Mouse (Mus musculus): Measurements from ENCODE around the gene Gm49322.
A peak's percentile ranks its signal among the peaks of the same experiment; 100 is the strongest.

Gene Gm49322

GRCm38 (mm10) chr10:80584045-80584488 is 21.8 kb upstream of the Gm49322 start:
- DNase-seq (ENCODE audit: low spot score) = no peak

DNA sequence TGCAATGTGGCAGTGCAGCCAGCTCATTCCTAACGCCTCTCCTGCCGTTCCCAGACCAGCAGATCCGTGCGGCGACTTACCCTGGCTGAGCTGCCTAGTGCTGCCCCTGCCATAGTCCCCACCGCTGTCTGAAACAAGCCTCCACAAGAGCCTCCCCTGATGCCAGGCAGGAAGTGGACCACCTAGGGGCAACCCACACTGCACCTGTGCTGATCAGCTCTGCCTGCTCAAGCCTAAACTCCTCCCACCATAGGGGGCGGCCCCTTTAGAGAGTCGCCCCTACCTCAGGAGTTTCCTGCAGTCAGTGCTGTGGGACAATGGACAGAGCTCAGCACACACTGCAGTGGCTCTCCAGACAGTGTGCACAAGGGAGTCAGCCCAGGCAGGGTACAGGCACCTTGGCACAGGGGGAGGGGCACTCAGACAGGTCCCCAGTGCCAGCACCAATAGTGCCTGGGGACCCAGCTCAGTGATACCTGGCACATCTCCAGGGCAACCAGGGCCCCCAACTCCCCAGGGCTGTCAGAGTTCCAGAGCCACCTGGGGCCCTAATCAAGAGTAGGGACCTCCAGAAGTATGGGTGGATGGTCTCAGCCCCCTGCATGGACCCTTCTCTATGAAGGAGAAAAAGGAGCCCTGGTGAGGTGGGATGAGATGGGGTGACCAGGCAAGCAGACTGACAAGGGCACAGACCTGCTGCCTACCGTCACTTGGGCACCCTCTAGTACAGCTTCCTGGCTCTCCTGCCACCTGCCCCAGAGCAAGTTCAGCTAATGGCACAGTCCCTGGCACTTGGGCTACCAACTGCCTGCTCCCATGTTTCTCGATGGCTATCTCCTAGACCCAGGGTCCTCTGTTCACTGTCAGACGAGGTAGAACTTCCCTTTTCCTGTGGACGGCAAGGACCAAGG is 20.9 kb upstream of the Gm49322 start:
- DNase-seq (ENCODE audit: low spot score) = no peak

DNA sequence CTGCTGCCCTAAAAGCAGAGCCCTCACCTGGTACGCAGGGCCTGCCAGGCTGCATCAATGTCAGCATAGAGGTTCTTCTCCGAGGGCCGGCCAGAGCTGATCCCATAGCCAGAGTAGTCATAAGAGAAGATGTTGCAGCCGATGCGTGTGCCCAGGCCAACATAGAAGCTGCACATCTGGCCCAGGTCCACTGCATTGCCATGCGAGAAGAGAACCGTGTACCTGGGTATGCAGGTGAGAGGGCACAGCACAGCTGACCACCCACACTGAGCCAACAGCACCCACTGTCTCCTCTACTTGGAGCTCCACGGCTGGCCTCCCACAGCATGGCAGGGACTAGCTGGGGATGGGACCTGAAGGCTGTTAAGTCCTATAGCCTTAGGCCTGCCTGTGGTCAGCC is 20.2 kb upstream of the Gm49322 start:
- no peak for DNase-seq (ENCODE audit: low spot score)

DNA sequence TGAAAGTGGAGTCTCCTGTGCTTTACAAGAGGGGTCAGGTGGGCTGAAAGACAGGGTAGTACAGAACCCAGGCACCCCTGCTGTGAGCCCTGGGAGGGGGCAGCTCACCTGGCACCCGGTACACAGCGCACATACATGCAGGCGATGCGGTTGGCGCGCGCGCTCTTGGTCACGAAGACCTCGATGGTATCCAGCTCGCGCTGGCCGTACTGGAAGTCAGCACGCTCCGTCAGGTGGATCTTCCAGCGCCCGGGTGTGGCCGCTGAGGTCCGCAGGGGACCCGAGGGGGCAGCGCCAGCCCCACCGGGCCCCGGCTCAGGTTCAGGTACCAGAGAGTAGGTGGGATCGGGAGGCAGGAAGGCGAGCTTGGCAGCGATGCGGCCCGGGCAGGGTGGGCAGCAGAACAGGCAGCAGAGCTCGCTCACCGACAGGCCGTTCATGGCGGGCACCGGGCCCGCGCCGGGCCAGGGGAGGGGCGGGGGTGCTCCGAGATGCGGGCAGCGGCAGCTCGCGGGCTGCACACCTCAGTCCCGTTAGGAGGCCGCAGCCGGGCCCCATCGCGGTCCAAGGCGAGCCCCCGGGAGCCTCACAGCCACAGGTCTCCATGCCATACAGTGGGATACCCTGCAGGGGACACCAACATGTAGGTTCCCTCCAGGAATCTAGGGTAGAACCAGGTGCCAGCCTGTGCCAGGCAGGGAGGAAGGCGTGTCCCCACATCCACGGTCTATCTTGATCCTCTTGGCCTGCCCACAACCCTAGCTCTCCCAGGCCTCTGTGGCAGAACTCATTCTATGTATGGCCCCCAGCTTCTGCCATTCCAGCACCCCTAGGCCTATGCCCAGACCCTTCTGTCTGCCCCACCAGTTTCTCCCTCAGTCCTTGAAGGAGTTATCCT is 19.2 kb upstream of the Gm49322 start:
- DNase-seq (ENCODE audit: low spot score) = no peak

DNA sequence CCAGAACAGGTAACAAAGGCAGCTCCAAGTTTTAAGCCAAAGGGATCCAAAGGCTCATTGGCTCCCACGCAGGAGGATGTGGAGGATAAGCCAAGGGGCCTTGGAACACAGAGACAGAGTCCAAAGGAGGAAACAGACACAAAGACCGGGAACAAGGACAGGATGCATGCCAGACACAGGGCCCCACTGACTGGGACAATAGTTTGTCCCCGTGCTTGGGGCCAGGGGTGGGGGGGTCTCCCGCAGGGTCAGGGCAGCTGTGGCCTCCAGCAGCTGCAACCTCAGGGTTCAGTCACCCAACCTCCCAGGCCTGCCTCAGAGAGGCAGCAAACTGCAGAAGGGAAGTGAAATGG is 18.5 kb upstream of the Gm49322 start:
- peak; percentile 68 for DNase-seq (ENCODE audit: low spot score)

DNA sequence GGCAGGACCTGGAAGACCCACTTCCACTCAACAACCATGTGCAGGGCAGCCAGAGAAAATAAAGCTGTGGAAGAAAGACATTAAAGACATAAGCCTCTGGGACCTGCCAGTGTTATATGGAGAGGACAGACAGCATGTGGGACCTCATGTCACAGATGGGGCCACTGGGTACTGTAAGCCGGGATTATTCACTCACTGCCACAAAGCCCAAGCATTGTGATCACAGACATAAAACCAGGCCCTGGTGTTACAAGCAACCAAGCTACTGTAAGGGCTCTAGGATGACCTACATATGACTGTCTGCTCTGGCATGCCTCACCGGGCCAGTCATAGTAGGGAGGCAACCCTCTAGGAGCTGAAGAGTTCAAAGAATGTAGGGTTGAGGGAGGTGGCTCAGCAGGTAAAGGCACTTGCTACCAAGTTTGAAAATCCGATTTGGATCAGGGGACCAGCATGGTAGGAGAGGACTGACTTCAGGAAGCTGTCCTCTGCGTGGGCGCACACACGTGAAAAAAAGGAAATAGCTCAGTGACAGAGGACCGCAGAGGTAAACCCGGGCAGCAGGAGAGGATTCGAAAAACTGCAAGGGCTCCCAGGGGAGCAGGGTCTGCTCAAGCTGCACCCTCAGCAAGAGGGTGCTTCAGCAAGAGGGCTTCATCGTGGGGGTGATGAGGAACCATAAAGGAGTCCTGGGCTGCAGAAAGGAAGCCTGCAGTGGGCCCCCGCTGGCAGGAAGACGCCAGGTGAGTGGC is 16.5 kb upstream of the Gm49322 start:
- DNase-seq (ENCODE audit: low spot score) = no peak

- DNase-seq (ENCODE audit: low spot score) = peak; percentile 98
Measured at GRCm38 (mm10) chr10:80589879-80590854, 15.7 kb upstream of the Gm49322 start, which contains the start of gene Abhd17a. Gene Abhd17a (minus strand): TSS chr10:80590341.

- no peak for DNase-seq (ENCODE audit: low spot score)
Measured at GRCm38 (mm10) chr10:80596318-80596717, 9.5 kb upstream of the Gm49322 start.

GRCm38 (mm10) chr10:80602698-80603325 is 3.0 kb upstream of the Gm49322 start, which contains the start of the genes Scamp4 and Adat3:
Gene Scamp4 (plus strand): TSS chr10:80602872.
Gene Adat3 (plus strand): TSS chr10:80602880.
- peak; percentile 93 for DNase-seq (ENCODE audit: low spot score)

DNA sequence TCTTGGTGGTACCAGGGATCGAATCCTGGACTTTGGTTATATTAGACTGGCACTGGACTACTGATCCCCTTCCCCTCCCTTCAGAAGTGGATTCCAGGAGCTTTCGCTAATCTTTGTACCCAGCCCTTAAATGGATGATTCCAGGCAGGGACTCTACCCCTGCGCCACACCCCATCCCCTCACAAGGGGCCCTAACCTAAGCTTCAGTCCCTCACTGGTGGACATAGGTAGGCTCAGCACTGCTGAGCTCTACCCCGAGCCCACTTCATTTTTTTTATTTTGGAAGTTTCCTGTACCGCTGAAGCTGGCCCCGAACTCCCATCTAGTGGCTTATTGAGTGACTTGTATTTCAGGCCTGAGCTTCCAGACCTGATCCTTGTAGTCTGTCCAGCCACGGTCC is 2.5 kb upstream of the Gm49322 start:
- DNase-seq (ENCODE audit: low spot score) = no peak

- DNase-seq (ENCODE audit: low spot score) = no peak
Measured at GRCm38 (mm10) chr10:80604001-80604509, 1.8 kb upstream of the Gm49322 start.

- no peak for DNase-seq (ENCODE audit: low spot score)
Measured at GRCm38 (mm10) chr10:80604988-80605387, 833 bp upstream of the Gm49322 start.

GRCm38 (mm10) chr10:80606306-80606705 is 485 bp downstream of the Gm49322 start:
- DNase-seq (ENCODE audit: low spot score) = no peak

DNA sequence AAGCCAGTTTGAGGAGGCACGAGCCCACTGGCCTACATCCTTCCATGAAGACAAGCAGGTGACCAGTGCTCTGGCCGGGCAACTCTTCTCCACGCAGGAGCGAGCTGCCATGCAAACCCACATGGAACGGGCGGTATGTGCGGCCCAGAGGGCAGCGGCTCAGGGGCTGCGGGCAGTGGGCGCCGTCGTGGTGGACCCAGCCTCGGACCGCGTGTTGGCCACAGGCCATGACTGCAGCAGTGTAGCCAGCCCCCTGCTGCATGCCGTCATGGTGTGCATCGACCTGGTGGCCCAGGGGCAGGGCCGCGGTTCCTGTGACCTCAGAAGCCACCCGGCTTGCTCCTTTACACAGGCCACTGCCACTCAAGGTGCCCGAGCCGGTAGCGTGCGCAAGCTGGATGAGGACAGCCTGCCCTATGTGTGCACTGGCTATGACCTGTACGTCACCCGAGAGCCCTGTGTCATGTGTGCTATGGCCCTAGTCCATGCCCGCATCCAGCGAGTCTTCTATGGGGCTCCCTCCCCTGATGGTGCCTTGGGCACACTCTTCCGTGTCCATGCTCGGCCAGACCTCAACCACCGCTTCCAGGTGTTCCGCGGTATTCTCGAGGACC is 1.0 kb downstream of the Gm49322 start:
- DNase-seq (ENCODE audit: low spot score) = no peak

GRCm38 (mm10) chr10:80608435-80608834 is 2.6 kb downstream of the Gm49322 start:
- DNase-seq (ENCODE audit: low spot score) = no peak

- no peak for DNase-seq (ENCODE audit: low spot score)
Measured at GRCm38 (mm10) chr10:80609269-80609924, 3.6 kb downstream of the Gm49322 start.

- no peak for DNase-seq (ENCODE audit: low spot score)
Measured at GRCm38 (mm10) chr10:80610116-80610785, 4.4 kb downstream of the Gm49322 start.

- no peak for DNase-seq (ENCODE audit: low spot score)
Measured at GRCm38 (mm10) chr10:80611024-80611423, 5.2 kb downstream of the Gm49322 start.
